Mouse (Mus musculus) heart, postnatal 36 days (tissue): ENCODE measurements around the gene Gm10192. TPM values are rescaled to one million over a fixed set of nuclear protein-coding genes. Genes with fewer than 3 reads are reported as not detected.
"Not testable (repeated sequence)": the region's sequence is repeated elsewhere in the genome, so short reads cannot be mapped to it uniquely, and the experiment has no call there.

ENCODE experiments used
- DNase-seq, 2 experiments: peaks; one replicate each; pipeline ENCODE4 v3.0.0; 2021 to 2022
- intact Hi-C: fragments of 180-260 bp; cut with DNase I; formaldehyde crosslinking; loops from one replicate; pipeline ENCODE4 v1.15.1; 2025
- total RNA-seq, 2 experiments: library from RNA; stranded (reverse); gene quantifications; 2 replicates each; pipeline ENCODE4 v1.2.3; 2021

Gene Gm10192
- not detected for total RNA-seq

- DNase-seq, intact Hi-C loops: not testable (repeated sequence)
These were observed at the start of gene Gm10192 for GRCm38 (mm10) chr4:97183066-97183465. Gene Gm10192 (minus strand): TSS chr4:97183166.

- intact Hi-C loops, result no loop called here
- DNase-seq, result no peak
These were observed 47.6 kb upstream of the Gm10192 start for GRCm38 (mm10) chr4:97230411-97231104.

- intact Hi-C loops, result no loop called here
- DNase-seq, result no peak
These were observed 36.7 kb upstream of the Gm10192 start for GRCm38 (mm10) chr4:97219701-97220100.

- intact Hi-C loops, result no loop called here
- DNase-seq, result no peak
These were observed 34.9 kb upstream of the Gm10192 start for GRCm38 (mm10) chr4:97217906-97218305.

GRCm38 (mm10) chr4:97212514-97212913, 29.5 kb upstream of the Gm10192 start:
- DNase-seq, result no peak
- intact Hi-C loops, result no loop called here

GRCm38 (mm10) chr4:97202986-97203385, 20.0 kb upstream of the Gm10192 start:
- intact Hi-C loops, DNase-seq: not testable (repeated sequence)

GRCm38 (mm10) chr4:97193176-97193575, 10.2 kb upstream of the Gm10192 start:
- DNase-seq, result no peak
- intact Hi-C loops, result no loop called here

- no peak for DNase-seq
- intact Hi-C loops, result no loop called here
These were observed 9.6 kb upstream of the Gm10192 start for GRCm38 (mm10) chr4:97192601-97193000.

GRCm38 (mm10) chr4:97180396-97180795, 2.6 kb downstream of the Gm10192 start:
- intact Hi-C loops, result no loop called here
- DNase-seq, result no peak

- intact Hi-C loops, result no loop called here
- DNase-seq, result no peak
These were observed 26.1 kb downstream of the Gm10192 start for GRCm38 (mm10) chr4:97156841-97157345.

GRCm38 (mm10) chr4:97156084-97156483, 26.9 kb downstream of the Gm10192 start:
- intact Hi-C loops, result no loop called here
- DNase-seq, result no peak

- DNase-seq, result no peak
- intact Hi-C loops, result no loop called here
These were observed 29.4 kb downstream of the Gm10192 start for GRCm38 (mm10) chr4:97153554-97153953.

- DNase-seq, result no peak
- intact Hi-C loops, result no loop called here
These were observed 40.5 kb downstream of the Gm10192 start for GRCm38 (mm10) chr4:97142484-97142883.
